Mouse (Mus musculus) kidney, adult 11 months (tissue): ENCODE data around the gene Ggnbp2.
A peak's percentile ranks its signal among the peaks of the same experiment; 100 is the strongest.
"Not testable (repeated sequence)": the region's sequence is repeated elsewhere in the genome, so short reads cannot be mapped to it uniquely, and the experiment has no call there.

Source experiments
- DNase-seq: peaks from one replicate; pipeline ENCODE4 v3.0.0; 2022

The Ggnbp2 gene

GRCm38 (mm10) chr11:84879007-84879771, 8.6 kb upstream of the Ggnbp2 start:
- no peak for DNase-seq

- DNase-seq: not testable (repeated sequence)
Measured at GRCm38 (mm10) chr11:84876020-84876419, 5.4 kb upstream of the Ggnbp2 start.

- DNase-seq: no peak
Measured at GRCm38 (mm10) chr11:84873042-84873833, 2.6 kb upstream of the Ggnbp2 start.

GRCm38 (mm10) chr11:84871548-84872069, 992 bp upstream of the Ggnbp2 start:
- no peak for DNase-seq

- DNase-seq: no peak
Measured at GRCm38 (mm10) chr11:84871046-84871445, 429 bp upstream of the Ggnbp2 start.

- DNase-seq: peak; percentile 94
Measured at GRCm38 (mm10) chr11:84869537-84870232, 932 bp downstream of the Ggnbp2 start.

- no peak for DNase-seq
Measured at GRCm38 (mm10) chr11:84868786-84869259, 1.8 kb downstream of the Ggnbp2 start.

GRCm38 (mm10) chr11:84867586-84867985, 3.0 kb downstream of the Ggnbp2 start:
- DNase-seq: no peak

GRCm38 (mm10) chr11:84865268-84865667, 5.3 kb downstream of the Ggnbp2 start:
- DNase-seq: peak; percentile 56

- DNase-seq: no peak
Measured at GRCm38 (mm10) chr11:84855285-84855684, 15.3 kb downstream of the Ggnbp2 start.

GRCm38 (mm10) chr11:84847475-84848090, 23.0 kb downstream of the Ggnbp2 start:
- DNase-seq: no peak

- DNase-seq: no peak
Measured at GRCm38 (mm10) chr11:84846741-84847474, 23.7 kb downstream of the Ggnbp2 start.

- DNase-seq: no peak
Measured at GRCm38 (mm10) chr11:84839330-84839729, 31.3 kb downstream of the Ggnbp2 start.

- not testable (repeated sequence) for DNase-seq
Measured at GRCm38 (mm10) chr11:84829495-84829894, 41.1 kb downstream of the Ggnbp2 start.

- DNase-seq: peak; percentile 96
Measured at GRCm38 (mm10) chr11:84828516-84829399, 41.9 kb downstream of the Ggnbp2 start, which contains the start of gene Dhrs11. Dhrs11 (minus strand) TSS chr11:84828994.

GRCm38 (mm10) chr11:84827901-84828503, 42.6 kb downstream of the Ggnbp2 start:
- peak; percentile 17 for DNase-seq

GRCm38 (mm10) chr11:84827492-84827891, 43.1 kb downstream of the Ggnbp2 start:
- DNase-seq: peak; percentile 22

- peak; percentile 87 for DNase-seq
Measured at GRCm38 (mm10) chr11:84826185-84826584, 44.4 kb downstream of the Ggnbp2 start.

GRCm38 (mm10) chr11:84825261-84825807, 45.3 kb downstream of the Ggnbp2 start:
- DNase-seq: peak; percentile 23

GRCm38 (mm10) chr11:84823484-84823897, 47.1 kb downstream of the Ggnbp2 start:
- no peak for DNase-seq
